Mouse (Mus musculus): ENCODE data around the gene Prkar1a. TPM values are rescaled to one million over a fixed set of nuclear protein-coding genes. Genes with fewer than 3 reads are reported as not detected.

Gene Prkar1a
- total RNA-seq, 2 experiments from 2014 or later = 618 to 657 TPM

DNA sequence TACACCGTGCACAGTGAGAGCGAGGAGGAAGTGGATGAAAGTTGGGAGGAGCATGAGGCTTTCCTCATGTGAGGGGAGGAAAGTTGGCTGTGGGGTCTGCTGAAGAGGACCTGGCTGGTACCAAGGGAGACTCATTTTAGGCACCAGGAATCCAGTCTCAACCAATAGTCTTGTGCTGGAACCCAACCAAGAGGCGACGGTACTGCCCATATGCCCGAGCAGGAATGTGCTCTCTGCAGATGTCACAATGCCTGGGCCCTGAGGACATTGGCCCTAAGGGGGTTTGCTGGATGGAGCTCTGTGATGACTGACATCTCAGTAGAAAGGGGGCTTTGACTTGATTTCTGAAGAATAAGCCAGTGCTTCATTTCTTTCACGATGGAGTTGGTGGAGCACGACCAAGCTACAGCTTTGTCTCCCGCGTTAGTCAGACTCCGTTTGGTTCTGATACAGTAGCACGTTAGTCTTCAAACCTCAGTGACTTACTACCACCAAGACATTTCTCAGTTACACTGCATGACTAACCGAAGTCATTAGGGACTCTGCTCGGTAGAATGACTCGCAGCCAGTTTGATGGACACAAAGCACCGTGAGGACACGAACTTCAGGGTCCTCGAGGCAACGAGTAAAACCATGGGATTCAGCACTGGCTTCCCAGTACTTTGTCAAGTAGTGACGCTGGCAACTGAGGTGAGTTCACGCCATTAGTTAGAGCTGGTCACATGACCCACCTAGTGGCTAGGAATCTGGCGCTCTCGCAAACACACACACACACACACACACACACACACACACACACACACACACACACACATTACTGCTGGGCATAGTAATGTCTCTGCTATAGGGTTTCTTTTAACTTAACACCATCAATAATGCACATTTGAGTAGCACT is 55.4 kb downstream of the Prkar1a start:
- no peak for DNase-seq (ENCODE audit: low spot score in 2 of 2)

DNA sequence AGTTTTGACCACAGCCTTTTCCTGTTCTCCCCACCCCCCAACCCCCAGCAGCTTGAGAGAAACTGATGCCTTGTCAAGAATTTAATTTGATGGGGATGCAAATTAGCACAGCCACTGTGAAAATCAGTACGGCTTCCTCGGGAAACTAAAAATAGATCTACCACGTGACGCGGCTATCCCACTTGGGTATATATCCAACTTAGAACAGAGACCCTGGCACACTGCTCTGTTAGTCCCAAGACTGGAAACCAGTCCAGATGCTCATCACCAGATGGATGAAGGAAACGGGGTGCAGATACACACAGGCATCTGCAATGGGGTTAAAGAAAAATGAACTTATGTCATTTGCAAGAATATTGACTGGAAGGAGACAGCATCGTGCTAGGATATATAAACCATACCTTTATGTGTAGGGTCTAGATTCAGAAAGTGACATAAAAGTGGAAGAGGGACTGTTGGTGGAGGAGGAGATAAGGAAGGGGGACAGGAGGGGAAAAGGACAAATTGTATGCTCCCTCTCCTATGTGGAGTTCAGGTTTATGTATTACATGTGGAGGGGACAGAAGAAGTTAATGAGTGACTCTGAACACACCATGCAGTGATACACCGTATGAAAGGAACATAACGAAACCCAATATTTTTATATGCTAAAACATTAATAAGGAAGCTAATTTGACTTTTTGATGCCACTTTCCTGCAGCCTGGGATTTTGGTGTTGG is 56.3 kb downstream of the Prkar1a start:
- DNase-seq (ENCODE audit: low spot score in 2 of 2) = no peak

DNA sequence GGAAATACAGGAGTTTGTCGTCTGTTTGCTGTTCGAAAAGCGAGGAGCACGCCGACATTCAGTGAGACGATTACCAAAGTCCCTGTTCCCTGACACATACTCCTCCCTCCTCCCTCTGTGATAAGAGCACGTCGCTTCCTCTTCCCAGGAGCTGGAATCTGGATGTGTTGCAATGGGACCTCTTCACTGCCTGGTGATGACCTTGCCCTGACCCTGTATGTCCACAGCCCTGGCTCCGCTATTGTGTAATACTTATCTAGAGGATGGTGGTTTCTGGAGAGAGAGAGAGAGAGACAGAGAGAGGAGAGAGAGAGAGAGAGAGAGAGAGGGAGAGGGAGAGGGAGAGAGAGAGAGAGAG is 56.8 kb downstream of the Prkar1a start:
- no peak for DNase-seq (ENCODE audit: low spot score in 2 of 2)

DNA sequence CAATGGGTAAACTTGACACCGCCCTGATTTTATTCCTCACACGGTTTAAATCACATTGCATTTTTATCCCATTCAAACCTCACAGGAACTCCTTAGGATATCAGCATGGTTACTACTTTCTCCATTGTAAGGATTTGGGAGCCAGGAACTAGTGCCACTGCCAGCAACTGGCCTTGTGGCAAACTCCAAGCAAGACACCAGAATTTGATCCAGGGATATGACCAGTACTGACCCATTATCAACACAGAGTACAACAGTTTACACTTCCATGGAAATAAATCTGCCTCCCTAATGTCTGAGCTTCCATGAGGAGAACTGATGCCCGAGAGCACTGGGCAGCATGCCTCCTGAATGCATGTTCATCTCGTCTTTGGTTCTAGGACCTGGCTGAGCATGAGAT is 57.4 kb downstream of the Prkar1a start:
- DNase-seq (ENCODE audit: low spot score in 2 of 2) = no peak

DNA sequence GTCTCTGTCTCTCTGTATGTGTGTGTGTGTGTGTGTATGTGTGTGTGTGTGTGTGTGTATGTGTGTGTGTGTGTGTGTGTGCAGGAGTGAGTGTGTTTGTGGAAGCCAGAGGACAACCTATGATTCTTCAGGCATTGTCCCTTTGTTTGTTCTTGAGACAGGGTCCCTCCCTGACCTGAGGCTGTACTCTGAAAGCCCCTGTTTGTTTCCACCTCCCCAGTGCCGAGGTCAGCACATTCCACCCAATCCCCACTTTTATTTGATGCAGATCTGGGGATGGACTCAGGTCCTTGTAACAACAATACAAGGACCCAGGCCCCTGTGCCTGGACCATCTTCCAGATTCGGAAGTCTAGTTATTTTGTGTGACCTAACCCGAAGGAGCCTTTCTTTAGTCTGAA is 58.2 kb downstream of the Prkar1a start:
- DNase-seq (ENCODE audit: low spot score in 2 of 2) = no peak

DNA sequence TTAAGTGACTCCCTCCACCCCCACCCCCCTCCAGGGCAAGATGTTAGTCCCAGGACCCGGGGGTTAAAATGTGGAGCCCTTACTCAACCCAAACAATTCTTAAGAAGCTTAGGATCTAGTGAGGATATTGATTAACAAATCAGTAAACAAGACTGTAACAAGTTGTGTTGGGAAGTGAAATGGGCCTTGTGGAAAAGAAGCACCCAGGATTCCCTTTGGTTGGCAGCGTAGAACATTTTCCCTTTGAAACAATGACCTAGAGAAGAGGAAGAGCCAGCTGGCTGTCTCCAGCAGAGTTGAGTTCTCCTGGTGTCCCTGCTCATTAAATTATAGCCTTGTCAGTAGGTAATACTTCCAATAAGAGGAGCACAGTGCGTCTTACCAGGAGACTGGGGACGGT is 59.6 kb downstream of the Prkar1a start:
- DNase-seq (ENCODE audit: low spot score in 2 of 2) = no peak

DNA sequence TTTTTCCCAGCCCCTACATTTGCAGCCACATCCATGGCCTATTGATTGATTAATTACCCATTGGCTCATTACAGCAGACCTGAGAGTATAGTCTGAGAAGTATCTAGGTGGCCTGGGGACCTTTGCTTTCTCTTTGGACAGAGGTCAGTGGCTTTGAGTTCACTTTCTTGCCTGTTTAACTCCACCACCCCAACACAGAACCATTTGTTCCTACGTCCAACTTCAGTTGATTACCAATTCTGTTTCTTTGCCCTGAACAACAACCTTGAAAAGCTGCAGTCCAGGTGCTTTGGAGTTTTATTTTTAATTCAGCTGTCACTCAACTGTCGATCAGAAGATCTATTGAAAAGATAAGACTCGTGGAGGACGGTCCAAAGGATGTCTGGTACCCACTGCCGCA is 60.3 kb downstream of the Prkar1a start:
- DNase-seq (ENCODE audit: low spot score in 2 of 2) = no peak

DNA sequence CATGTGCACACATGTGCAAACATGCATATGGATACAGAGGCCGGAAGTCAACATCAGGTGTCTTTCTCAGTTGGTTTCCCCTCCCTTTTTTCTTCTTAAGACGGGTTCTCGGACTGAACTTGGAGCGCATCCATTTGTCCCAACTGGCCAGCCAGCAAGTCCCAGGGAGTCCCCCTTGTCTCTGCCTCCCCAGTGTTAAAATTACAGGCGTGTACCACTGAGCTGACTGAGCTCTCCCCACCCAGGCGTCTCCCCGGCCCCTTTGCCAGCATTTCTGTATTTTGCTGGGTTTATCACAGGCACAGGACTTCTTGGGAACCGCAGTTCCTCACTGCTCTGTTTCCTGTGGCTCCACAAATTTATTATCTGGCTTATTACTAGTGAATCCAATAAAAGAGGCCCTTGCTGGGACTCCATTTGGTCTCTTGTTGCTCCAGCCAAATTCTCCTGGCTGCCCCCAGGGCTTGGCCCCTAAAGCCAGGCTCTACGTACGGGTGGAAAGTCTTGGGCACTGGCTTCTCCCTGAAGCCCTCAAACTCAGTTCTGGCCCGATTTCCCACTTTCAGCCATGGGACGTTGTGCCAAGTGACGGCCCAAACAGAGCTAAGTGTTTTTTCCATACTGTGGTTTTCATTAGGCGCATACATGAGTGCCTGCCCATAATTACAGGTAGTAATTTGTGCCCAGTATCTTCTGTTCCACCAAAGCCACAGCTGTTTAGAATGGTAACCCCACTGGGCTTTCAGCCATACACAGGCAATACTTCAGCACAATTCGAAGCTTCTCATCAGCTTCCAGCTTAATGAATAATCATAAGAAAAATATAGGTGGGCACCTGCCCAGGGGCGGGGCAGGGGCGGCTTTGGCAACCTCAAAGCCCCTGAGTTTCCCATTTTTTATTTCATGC is 65.4 kb downstream of the Prkar1a start:
- DNase-seq (ENCODE audit: low spot score in 2 of 2) = no peak

DNA sequence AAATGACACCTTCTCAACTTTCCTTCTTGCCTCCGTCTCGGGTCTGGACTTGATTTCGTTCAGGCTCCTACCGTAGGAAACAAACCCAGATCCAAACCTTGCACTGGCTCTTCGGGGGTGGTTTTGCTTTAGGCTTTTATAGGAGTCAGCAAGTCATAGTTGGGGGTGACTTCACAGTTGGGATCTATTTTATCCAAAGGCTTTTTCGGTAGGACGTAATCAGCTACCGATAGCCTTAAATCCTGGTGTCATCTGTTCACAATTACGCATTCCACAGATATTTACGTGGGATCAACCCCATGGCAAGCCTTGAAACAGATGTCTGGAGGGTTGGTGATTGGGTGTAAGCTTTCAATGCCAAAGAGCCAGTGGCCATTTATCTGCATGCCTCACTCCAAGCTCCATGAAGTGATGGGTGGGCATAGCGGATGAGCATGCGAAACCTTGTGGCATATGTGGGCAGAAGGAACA is 66.1 kb downstream of the Prkar1a start:
- DNase-seq (ENCODE audit: low spot score in 2 of 2) = no peak

DNA sequence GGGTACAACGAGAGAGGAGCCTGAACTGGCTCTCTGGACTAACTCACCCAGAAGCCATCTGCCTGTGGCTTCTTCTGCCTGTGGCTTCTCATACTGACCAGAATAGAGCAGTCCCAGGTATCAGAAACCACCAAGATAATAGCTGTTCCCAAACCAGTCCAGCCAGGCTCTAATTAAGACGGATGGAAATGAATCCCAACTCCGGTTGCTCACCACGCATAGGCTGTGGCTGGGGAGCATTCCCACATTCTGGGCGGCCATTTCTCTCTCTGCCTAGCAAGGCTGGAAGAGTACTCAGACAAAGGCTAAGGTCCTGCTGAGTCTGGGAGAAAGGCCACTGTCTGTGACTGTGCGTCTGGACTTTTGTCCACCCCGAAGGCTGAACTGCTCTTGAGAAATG is 67.8 kb downstream of the Prkar1a start:
- DNase-seq (ENCODE audit: low spot score in 2 of 2) = no peak

DNA sequence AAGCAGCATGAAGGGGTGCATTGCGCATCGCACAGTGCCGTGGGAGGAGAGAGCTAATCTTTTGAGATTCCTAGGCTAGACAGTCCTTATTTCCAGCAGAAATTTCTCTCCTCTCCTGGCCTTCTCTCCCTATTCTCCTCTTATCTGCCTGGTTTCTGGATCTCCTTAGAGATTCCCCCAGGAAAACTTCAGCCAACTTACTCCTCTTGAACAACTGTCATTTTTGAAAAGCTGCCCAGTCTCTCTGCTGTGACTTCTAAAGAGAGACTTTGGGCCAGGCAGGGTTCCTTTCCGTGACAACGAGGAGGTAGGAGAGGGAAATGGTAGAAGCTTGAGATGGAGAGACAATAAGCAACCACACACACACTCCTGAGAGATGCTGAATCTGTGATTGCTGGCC is 68.2 kb downstream of the Prkar1a start:
- peak; percentile 54 to 69 for DNase-seq (ENCODE audit: low spot score in 2 of 2)

DNA sequence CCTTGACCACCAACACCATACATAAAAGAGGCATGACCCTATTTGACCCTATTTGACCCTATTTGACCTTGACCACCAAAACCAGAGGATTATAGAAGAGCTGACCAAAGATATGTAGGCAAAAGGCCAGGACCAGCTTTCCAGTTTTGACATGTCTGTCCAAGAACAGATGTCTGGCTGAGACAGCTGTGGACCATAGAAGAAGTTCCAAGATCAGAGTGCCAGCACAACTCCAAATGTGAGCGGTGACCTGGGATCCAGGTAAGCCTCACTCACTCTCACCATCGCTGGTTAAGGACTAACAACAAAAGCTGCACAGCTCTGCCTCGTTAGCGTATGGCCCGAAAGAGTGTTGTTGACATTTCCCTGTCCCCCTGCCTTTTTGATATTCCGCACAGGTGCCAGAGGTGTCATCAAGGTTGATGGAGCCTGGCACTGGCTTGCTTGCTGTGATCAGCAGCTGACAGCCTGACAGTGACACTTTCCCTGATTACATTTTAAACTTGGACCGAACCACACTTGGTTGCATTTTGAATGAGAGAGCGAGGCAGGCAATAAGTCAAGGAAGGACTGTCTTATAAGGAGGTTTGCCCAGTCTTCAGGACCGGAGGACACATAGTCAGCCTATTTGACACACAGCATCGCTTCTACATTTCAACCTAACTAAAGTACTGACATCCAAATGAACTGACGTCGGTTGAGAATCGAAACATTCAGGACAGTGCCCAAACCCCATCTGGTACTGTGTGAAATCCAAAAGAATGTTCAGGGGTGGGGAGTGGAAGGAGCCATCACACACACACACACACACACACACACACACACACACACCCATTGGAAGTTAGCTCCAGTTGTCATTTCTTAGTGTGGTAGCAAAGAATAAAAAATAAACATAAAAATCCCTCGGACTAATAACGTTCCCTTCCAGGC is 69.0 kb downstream of the Prkar1a start:
- no peak for DNase-seq (ENCODE audit: low spot score in 2 of 2)

Other genes starting within 250 kb of the Prkar1a start
- gene 9930022D16Rik, start 235.5 kb upstream of the Prkar1a start, total RNA-seq (2021) = not detected
- gene Amz2, start 223.5 kb upstream of the Prkar1a start, total RNA-seq (2021) = 10 to 100 TPM; 49.2 to 56.1 TPM
- gene Arsg, start 176.0 kb upstream of the Prkar1a start, total RNA-seq (2021) = 10 to 100 TPM; 12.0 to 14.7 TPM
- 10 to 100 TPM in 1 of 2 experiments, 1 to 10 TPM in 1; 8.9 to 11.3 TPM for gene Slc16a6, start 175.8 kb upstream of the Prkar1a start, total RNA-seq (2021)
- 10 to 100 TPM; 18.4 to 19.3 TPM for gene Wipi1, start 37.4 kb upstream of the Prkar1a start, total RNA-seq (2021)
- 10 to 100 TPM; 10.6 to 12.2 TPM for gene Fam20a, start 72.9 kb downstream of the Prkar1a start, total RNA-seq (2021)
- not detected for gene 1700012B07Rik, start 178.6 kb downstream of the Prkar1a start, total RNA-seq (2021)